Mouse (Mus musculus): Measurements from ENCODE around the gene Sfrp4. TPM values are rescaled to one million over a fixed set of nuclear protein-coding genes. Genes with fewer than 3 reads are reported as not detected.

The Sfrp4 gene
- not detected for polyA plus RNA-seq (2017; shearing (Covaris generic))

DNA sequence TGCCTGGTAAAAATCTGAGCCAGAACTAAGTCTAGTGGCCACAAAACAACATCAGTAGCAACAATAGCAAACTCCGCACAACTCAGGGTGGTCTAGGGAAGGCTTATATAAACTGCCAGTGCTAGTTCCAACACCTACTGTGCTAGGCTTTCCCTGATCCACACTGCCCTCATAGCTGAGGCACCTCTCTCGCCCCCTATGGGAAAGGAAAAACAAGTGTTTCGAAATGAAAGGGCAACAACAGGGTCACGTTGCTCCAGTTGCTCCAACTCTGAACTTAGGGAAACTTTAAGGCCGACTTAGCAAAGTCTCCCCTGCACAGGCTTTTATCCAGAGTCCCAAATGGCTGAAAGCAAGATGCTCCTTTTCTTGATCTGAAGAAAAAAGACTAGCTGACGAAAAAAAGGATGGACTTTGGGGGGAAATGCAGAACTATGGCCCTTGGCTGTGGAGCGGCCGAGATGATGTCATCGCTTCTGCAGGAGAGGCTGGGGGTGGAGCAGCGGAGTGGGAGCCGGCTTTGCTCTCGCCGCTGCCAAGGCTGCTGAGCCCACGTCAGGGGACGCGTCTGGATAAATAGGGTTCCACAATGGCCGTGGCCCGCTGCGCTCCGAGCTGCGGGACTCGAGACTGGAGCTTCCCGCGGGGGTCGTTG is at the start of gene Sfrp4:
TSS of gene Sfrp4 (plus strand) at position 532 of the 655 bp plus-strand sequence.

GRCm38 (mm10) chr13:19619216-19619927 is 3.5 kb upstream of the Sfrp4 start, which contains the start of gene Epdr1:
Gene Epdr1 (minus strand): TSS chr13:19619927.

Other genes starting within 250 kb of the Sfrp4 start
- gene Stard3nl, start 227.3 kb upstream of the Sfrp4 start, polyA plus RNA-seq (2017; shearing (Covaris generic)) = 52.1 TPM
- gene Epdr1, start 3.2 kb upstream of the Sfrp4 start, polyA plus RNA-seq (2017; shearing (Covaris generic)) = 0.65 TPM
- gene Nme8, start 74.7 kb downstream of the Sfrp4 start, polyA plus RNA-seq (2017; shearing (Covaris generic)) = not detected
- gene Gpr141, start 201.2 kb downstream of the Sfrp4 start, polyA plus RNA-seq (2017; shearing (Covaris generic)) = 0.18 TPM